ENCODE assay signal across 9 mouse cellular contexts in genomic region chr2:145610796-145611705, GRCm38 (mm10).
DNase-seq lines count a peak whose midpoint lies in the region; TF ChIP-seq lines count a peak whose summit lies in the region.
"Had no signal": no experiment of that assay in that cellular context is flagged by ENCODE, and none has a peak within 500 bp of the region (broad histone marks: within the 10 kb centered on the region; RNA-seq: fewer than 3 reads in every experiment).

No protein-coding gene starts in this region.

- H3K4me3 ChIP-seq in heart, adult 2 months: no peak overlapping the region
- H3K4me3 ChIP-seq in embryonic fibroblast, embryonic 13.5 days (ENCODE audit: insufficient read depth, low read length): no peak overlapping the region
- H3K4me3 ChIP-seq: limb, embryonic 12.5 days had no signal

- no peaks in the 10 kb centered on the region for H3K27me3 ChIP-seq in heart, adult 2 months (ENCODE audit: control insufficient read depth, insufficient read depth, low read length)
- H3K27me3 ChIP-seq: limb, embryonic 12.5 days had no signal

- WGBS in heart, adult 2 months: 44% methylated on average over 15 of the region's 15 CpGs

- peak; percentile 76 for TF ChIP-seq CTCF in heart, adult 2 months (IDR thresholded peaks at IDR 0.05)
- peak; percentile 88; the same call in 1 of the 2 replicates for TF ChIP-seq CTCF in embryonic fibroblast, embryonic 13.5 days (IDR thresholded peaks at IDR 0.05; ENCODE audit: borderline replicate concordance, insufficient read depth, low read length)

- H3K36me3 ChIP-seq in heart, adult 2 months (ENCODE audit: control insufficient read depth, insufficient read depth, low read length): no peaks in the 10 kb centered on the region
- H3K36me3 ChIP-seq: limb, embryonic 12.5 days had no signal

- H3K9ac ChIP-seq in heart, adult 2 months (ENCODE audit: low read depth, low read length): no peak overlapping the region
- H3K9ac ChIP-seq: limb, embryonic 12.5 days had no signal

- no peak for TF ChIP-seq EP300 in heart, adult 2 months (IDR thresholded peaks at IDR 0.05; ENCODE audit: insufficient read depth, low read depth, low read length)

- no peak for TF ChIP-seq POLR2A in heart, adult 2 months (IDR thresholded peaks at IDR 0.05; ENCODE audit: insufficient read depth, low read depth, low read length)
- TF ChIP-seq POLR2A in embryonic fibroblast, embryonic 13.5 days (IDR thresholded peaks at IDR 0.05; ENCODE audit: low read depth, low read length): no peak

- H3K4me1 ChIP-seq in heart, adult 2 months (ENCODE audit: control insufficient read depth, insufficient read depth, low read length): no peaks in the 10 kb centered on the region
- H3K4me1 ChIP-seq in embryonic fibroblast, embryonic 13.5 days (ENCODE audit: control insufficient read depth, insufficient read depth, low read length): no peaks in the 10 kb centered on the region

- DNase-seq in heart, adult 2 months: peak; percentile 15 to 37
- no peak for DNase-seq in heart, adult 8-10 months (ENCODE audit: low spot score)
- DNase-seq in 416B (ENCODE audit: low read depth): peak; percentile 59
- peak; percentile 45 for DNase-seq in adrenal gland, postnatal 25 days
- DNase-seq in kidney, postnatal 25 days: peak; percentile 71 to 74
- peak; percentile 64 for DNase-seq in lung, postnatal 14 days
- DNase-seq in thymus, postnatal 0 days (ENCODE audit: low spot score): peak; percentile 70

- intact Hi-C loops in heart, adult 2 months (cut with DNase I): no loop called here

- no peak overlapping the region for H3K27ac ChIP-seq in heart, adult 2 months
- no peak overlapping the region for H3K27ac ChIP-seq in embryonic fibroblast, embryonic 13.5 days (ENCODE audit: insufficient read depth, low read length)
- H3K27ac ChIP-seq: limb, embryonic 12.5 days had no signal

- no peaks in the 10 kb centered on the region for H3K79me2 ChIP-seq in heart, adult 2 months (replicated peaks; ENCODE audit: control insufficient read depth, insufficient read depth, low read length)
